Mouse (Mus musculus) brain, embryonic 14.5 days (tissue): ENCODE results near the gene Il31ra.

Source experiments
- CTCF ChIP-seq: fragments of 200-500 bp; IDR thresholded peaks from 2 replicates; pipeline ENCODE4 v1.5.1; 2012; ENCODE audit warnings: inconsistent platforms, mild to moderate bottlenecking, moderate library complexity, borderline replicate concordance; ENCODE audit not compliant: insufficient read depth, insufficient read length; ENCODE audit errors: extremely low read depth
- POLR2A ChIP-seq: fragments of 200-500 bp; IDR thresholded peaks from 2 replicates; pipeline ENCODE4 v1.6.1; 2012; ENCODE audit warnings: mild to moderate bottlenecking, inconsistent platforms, borderline replicate concordance; ENCODE audit not compliant: poor library complexity, insufficient read depth, insufficient read length, severe bottlenecking; ENCODE audit errors: extremely low read depth

DNA sequence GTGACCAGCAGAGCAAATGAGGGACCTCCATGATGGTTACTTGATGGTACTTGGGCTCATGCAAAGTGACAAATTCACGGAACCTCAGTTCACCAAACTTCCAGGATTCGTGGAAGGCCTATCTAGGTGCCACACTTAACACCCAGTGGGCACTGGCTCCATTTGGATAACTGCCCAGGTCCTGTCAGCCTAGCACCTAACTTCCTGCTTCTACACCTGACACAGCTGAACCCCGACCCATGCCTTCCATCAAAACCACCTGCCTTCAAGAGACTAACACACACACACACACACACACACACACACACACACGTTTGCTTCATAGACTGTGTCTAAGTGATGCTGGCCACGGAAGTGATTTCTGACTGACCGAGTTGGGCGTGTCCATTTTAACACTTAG lies 82.3 kb downstream of the Il31ra start:
- no peak for TF ChIP-seq CTCF
- TF ChIP-seq POLR2A: no peak
